Mouse (Mus musculus): ENCODE measurements at regions not wholly inside any gene's neighbourhood (a gene's known extent, or its start where the extent isn't known, plus 50 kb on each side); places are given as distances from the start of the nearest gene placed in this dataset.

- DNase-seq: no peak
Observed at GRCm38 (mm10) chr16:24041403-24041802, 52.8 kb upstream of the Bcl6 start.

GRCm38 (mm10) chr16:24039765-24040164 lies 51.1 kb upstream of the Bcl6 start:
- DNase-seq: peak; percentile 91

Measured in kidney, adult 9 months (tissue).